Mouse (Mus musculus): Measurements from ENCODE around the gene Dennd5a. TPM values are rescaled to one million over a fixed set of nuclear protein-coding genes. Genes with fewer than 3 reads are reported as not detected.
"Not testable (repeated sequence)": the region's sequence is repeated elsewhere in the genome, so short reads cannot be mapped to it uniquely, and the experiment has no call there.

Gene Dennd5a
- polyA plus RNA-seq, 1 experiment from 2014 or later = 48.4 TPM

GRCm38 (mm10) chr7:109986133-109986669, 25.9 kb upstream of the Dennd5a start:
- H3K4me3 ChIP-seq (replicated peaks) = peak overlapping the region; percentile 55
- no peaks in the 10 kb centered on the region for H3K27me3 ChIP-seq
- peak; percentile 98 for ATAC-seq (ENCODE audit: insufficient number of reproducible peaks, insufficient read depth, low FRiP score, low TSS enrichment, low read depth)
- peak overlapping the region; percentile 91 for H3K27ac ChIP-seq
- H3K9me3 ChIP-seq = no peaks in the 10 kb centered on the region
- peak overlapping the region; percentile 82 for H3K4me2 ChIP-seq
- WGBS = under 1% methylated on average over 43 of the region's 43 CpGs
- H3K4me1 ChIP-seq (replicated peaks) = peaks cover 8% of the 10 kb centered on the region
- peaks cover 24% of the 10 kb centered on the region for H3K36me3 ChIP-seq
- H3K9ac ChIP-seq (replicated peaks) = peak overlapping the region; percentile 68

DNA sequence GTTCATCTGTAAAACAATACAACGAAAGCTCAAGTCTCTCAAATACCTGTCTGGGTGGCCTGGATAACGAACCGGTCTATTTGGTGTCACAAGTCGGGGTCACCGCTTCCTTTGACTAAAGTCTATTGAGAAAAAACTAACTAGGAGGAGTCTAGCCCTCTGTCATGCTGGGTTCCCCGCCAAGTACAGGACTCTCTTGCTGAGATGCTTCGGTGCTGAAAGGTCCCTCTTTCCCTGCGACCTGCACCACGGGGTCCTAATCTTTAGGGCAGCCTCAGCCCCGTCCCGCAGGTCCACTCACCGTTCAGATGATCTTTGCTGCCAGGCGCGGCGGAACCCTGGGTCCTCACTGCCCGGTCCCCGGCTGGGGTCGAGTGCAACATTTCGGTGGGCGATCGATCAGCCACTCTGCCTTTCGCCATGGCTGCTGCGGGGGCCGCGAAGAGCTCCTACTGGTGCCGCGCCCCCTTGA, 25.4 kb upstream of the Dennd5a start:
- under 1% methylated on average over 27 of the region's 27 CpGs for WGBS
- Histone ChIP-seq H3K4me1 (replicated peaks) (peaks cover 8% of the 10 kb centered on the region), H3K4me3 (replicated peaks) (peak overlapping the region; percentile 55), H3K4me2 (peak overlapping the region; percentile 82), H3K27me3 (no peaks in the 10 kb centered on the region), H3K9ac (replicated peaks) (peak overlapping the region; percentile 68), H3K9me3 (no peaks in the 10 kb centered on the region), H3K27ac (peak overlapping the region; percentile 24; the same call in 1 of the 2 replicates), H3K36me3 (peaks cover 26% of the 10 kb centered on the region)
- peak; percentile 59; the same call in 1 of the 2 replicates for ATAC-seq (ENCODE audit: insufficient number of reproducible peaks, insufficient read depth, low FRiP score, low TSS enrichment, low read depth)

DNA sequence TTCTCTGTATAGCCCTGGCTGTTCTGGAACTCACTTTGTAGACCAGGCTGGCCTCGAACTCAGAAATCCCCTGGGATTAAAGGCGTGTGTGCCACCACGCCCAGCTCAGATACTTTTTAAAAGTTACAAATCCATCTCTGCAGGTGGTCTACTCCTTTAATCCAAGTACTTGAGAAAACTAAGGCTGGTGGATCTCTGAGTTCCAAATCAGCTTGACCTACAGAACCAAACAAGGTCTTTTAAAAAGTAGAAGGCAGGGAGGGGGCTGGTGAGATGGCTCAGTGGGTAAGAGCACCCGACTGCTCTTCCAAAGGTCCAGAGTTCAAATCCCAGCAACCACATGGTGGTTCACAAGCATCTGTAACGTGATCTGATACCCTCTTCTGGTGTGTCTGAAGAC, 24.3 kb upstream of the Dennd5a start:
- Histone ChIP-seq H3K4me3 (replicated peaks) (peak overlapping the region; percentile 55; the same call in 1 of the 2 replicates), H3K36me3 (peaks cover 37% of the 10 kb centered on the region), H3K4me2 (peak overlapping the region; percentile 82)
- not testable (repeated sequence) for H3K9ac ChIP-seq (replicated peaks); H3K27ac ChIP-seq; ATAC-seq (ENCODE audit: insufficient number of reproducible peaks, insufficient read depth, low FRiP score, low TSS enrichment, low read depth); H3K9me3 ChIP-seq; H3K4me1 ChIP-seq (replicated peaks); H3K27me3 ChIP-seq
- 76% methylated on average over 5 of the region's 5 CpGs for WGBS

DNA sequence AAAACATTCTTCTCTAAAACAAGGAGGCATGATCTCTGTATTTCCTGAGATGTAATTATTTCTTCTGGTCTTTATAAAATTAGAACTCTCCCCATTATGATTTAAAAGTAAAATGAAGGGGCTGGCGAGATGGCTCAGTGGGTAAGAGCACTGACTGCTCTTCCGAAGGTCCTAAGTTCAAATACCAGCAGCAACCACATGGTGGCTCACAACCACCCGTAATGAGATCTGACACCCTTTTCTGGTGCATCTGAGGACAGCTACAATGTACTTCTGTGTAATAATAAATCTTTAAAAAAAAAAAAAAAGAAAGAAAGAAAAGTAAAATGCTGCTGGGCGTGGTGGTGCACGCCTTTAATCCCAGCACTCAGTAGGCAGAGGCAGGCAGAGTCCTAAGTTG, 16.9 kb upstream of the Dennd5a start:
- WGBS = 68% methylated on average over 5 of the region's 5 CpGs

DNA sequence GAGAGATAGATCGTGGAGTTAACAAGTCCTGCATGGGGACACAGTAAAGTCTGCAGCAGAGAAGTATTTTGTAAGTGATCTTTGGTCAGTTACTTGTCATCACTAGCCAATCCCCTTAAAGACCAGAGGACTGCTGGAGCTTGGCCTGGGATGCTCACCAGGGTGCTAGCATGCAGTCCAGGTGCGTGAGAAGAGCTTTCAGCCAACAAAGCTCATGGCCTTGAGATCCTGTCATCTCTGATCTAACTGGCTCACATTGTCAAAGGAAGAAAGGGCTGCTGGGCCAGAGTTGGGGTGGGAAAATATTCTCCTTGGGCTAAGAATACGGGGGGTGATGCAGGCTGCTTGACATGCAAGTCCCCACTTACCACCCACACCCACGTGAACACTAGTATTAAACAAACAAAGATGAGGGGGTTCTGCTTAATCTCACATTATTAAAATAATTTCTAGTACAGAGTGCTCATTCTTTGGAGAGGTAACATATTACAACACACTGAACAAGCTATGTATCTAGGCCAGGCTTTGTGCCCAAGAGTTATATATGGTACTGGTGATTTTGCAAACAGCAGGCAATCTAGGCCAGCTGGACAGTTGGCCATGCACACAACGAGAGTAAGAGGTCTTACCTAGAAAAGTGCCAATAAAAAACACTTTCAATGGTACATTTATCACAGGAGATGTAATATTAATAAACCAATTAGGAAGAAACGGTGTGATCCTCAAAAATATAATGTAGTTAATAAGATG, 15.9 kb upstream of the Dennd5a start:
- no peak overlapping the region for H3K9ac ChIP-seq (replicated peaks)
- H3K36me3 ChIP-seq = peaks cover 60% of the 10 kb centered on the region
- H3K4me1 ChIP-seq (replicated peaks) = peaks cover 5% of the 10 kb centered on the region; the same call in 1 of the 2 replicates
- H3K4me3 ChIP-seq (replicated peaks) = no peak overlapping the region
- WGBS = 93% methylated on average over 6 of the region's 6 CpGs
- H3K9me3 ChIP-seq = no peaks in the 10 kb centered on the region
- no peak overlapping the region for H3K27ac ChIP-seq
- no peak overlapping the region for H3K4me2 ChIP-seq
- no peaks in the 10 kb centered on the region for H3K27me3 ChIP-seq
- ATAC-seq (ENCODE audit: insufficient number of reproducible peaks, insufficient read depth, low FRiP score, low TSS enrichment, low read depth) = no peak

More for the DNA sequence above, 16.9 kb upstream of the Dennd5a start:
- H3K27ac ChIP-seq; H3K9me3 ChIP-seq; H3K9ac ChIP-seq (replicated peaks); H3K27me3 ChIP-seq; H3K4me3 ChIP-seq (replicated peaks); H3K4me1 ChIP-seq (replicated peaks); ATAC-seq (ENCODE audit: insufficient number of reproducible peaks, insufficient read depth, low FRiP score, low TSS enrichment, low read depth); H3K4me2 ChIP-seq: not testable (repeated sequence)
- peaks cover 69% of the 10 kb centered on the region for H3K36me3 ChIP-seq

GRCm38 (mm10) chr7:109969542-109969941, 9.3 kb upstream of the Dennd5a start:
- Histone ChIP-seq H3K4me2 (no peak overlapping the region), H3K4me1 (replicated peaks) (peaks cover 23% of the 10 kb centered on the region; the same call in 1 of the 2 replicates), H3K9me3 (peaks cover 4% of the 10 kb centered on the region; the same call in 1 of the 2 replicates), H3K36me3 (peaks cover 6% of the 10 kb centered on the region), H3K27ac (peak overlapping the region; percentile 62), H3K9ac (replicated peaks) (no peak overlapping the region), H3K4me3 (replicated peaks) (no peak overlapping the region), H3K27me3 (no peaks in the 10 kb centered on the region)
- ATAC-seq (ENCODE audit: insufficient number of reproducible peaks, insufficient read depth, low FRiP score, low TSS enrichment, low read depth) = no peak

GRCm38 (mm10) chr7:109968924-109969450, 8.7 kb upstream of the Dennd5a start:
- peak overlapping the region; percentile 62 for H3K27ac ChIP-seq
- 18% methylated on average over 2 of the region's 2 CpGs for WGBS
- peak; percentile 65 for ATAC-seq (ENCODE audit: insufficient number of reproducible peaks, insufficient read depth, low FRiP score, low TSS enrichment, low read depth)

GRCm38 (mm10) chr7:109967805-109968579, 7.7 kb upstream of the Dennd5a start:
- H3K27ac ChIP-seq = no peak overlapping the region
- ATAC-seq (ENCODE audit: insufficient number of reproducible peaks, insufficient read depth, low FRiP score, low TSS enrichment, low read depth) = no peak
- 83% methylated on average over 11 of the region's 11 CpGs for WGBS

More at GRCm38 (mm10) chr7:109968924-109969450, 8.7 kb upstream of the Dennd5a start:
- Histone ChIP-seq H3K4me3 (replicated peaks) (no peak overlapping the region), H3K9ac (replicated peaks) (no peak overlapping the region), H3K4me2 (no peak overlapping the region), H3K27me3 (no peaks in the 10 kb centered on the region), H3K4me1 (replicated peaks) (peaks cover 23% of the 10 kb centered on the region; the same call in 1 of the 2 replicates), H3K9me3 (peaks cover 4% of the 10 kb centered on the region; the same call in 1 of the 2 replicates), H3K36me3 (peaks cover 6% of the 10 kb centered on the region)

DNA sequence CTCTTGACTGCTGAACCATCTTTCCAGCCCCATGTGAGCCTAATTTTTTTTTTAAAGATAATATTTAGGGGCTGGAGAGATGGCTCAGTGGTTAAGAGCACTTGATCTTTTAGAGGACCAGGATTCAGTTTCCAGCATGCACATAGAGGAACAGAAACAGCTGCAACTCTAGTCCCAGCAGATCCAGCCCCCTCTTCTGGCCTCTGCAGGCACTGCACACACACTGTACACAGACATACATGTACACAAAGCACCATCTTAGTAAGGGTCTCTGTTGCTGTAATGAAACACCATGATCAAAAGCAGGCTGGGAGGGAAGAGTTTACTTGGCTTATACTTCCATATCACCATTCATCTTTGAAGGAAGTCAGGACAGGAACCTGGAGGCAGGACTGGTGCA, 5.4 kb upstream of the Dennd5a start:
- no peak for ATAC-seq (ENCODE audit: insufficient number of reproducible peaks, insufficient read depth, low FRiP score, low TSS enrichment, low read depth)

More at GRCm38 (mm10) chr7:109967805-109968579, 7.7 kb upstream of the Dennd5a start:
- H3K9me3 ChIP-seq = peaks cover 4% of the 10 kb centered on the region; the same call in 1 of the 2 replicates
- no peak overlapping the region for H3K9ac ChIP-seq (replicated peaks)
- peaks cover 23% of the 10 kb centered on the region; the same call in 1 of the 2 replicates for H3K4me1 ChIP-seq (replicated peaks)
- peaks cover 5% of the 10 kb centered on the region for H3K36me3 ChIP-seq
- no peak overlapping the region for H3K4me2 ChIP-seq
- H3K4me3 ChIP-seq (replicated peaks) = no peak overlapping the region
- no peaks in the 10 kb centered on the region for H3K27me3 ChIP-seq

DNA sequence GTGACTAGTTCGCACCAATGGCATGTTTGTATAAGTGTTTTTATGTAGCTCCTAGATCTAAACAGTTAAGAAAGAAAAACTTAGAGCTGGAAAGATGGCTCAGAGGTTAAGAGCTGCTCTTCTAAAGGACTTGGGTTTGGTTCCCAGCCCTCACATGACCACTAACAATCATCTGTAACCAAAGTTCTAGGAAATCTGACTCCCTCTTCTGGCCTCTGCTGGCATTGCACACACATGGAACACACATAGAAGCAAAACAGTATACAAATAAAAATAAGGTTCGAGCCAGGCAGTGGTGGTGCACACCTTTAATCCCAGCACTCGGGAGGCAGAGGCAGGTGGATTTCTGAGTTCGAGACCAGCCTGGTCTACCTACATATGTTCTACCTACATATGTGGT, 3.4 kb upstream of the Dennd5a start:
- no peak for ATAC-seq (ENCODE audit: insufficient number of reproducible peaks, insufficient read depth, low FRiP score, low TSS enrichment, low read depth)
- no peaks in the 10 kb centered on the region for H3K27me3 ChIP-seq
- WGBS = 91% methylated on average over 4 of the region's 4 CpGs

More for the DNA sequence above, 5.4 kb upstream of the Dennd5a start:
- Histone ChIP-seq H3K4me1 (replicated peaks) (peaks cover 25% of the 10 kb centered on the region), H3K4me3 (replicated peaks) (no peak overlapping the region), H3K4me2 (no peak overlapping the region), H3K27ac (no peak overlapping the region), H3K9ac (replicated peaks) (no peak overlapping the region), H3K9me3 (peaks cover 4% of the 10 kb centered on the region; the same call in 1 of the 2 replicates), H3K27me3 (no peaks in the 10 kb centered on the region), H3K36me3 (no peaks in the 10 kb centered on the region)

More for the DNA sequence above, 3.4 kb upstream of the Dennd5a start:
- Histone ChIP-seq H3K27ac (no peak overlapping the region), H3K4me3 (replicated peaks) (no peak overlapping the region), H3K9me3 (peaks cover 4% of the 10 kb centered on the region; the same call in 1 of the 2 replicates), H3K9ac (replicated peaks) (no peak overlapping the region), H3K4me1 (replicated peaks) (peaks cover 23% of the 10 kb centered on the region), H3K36me3 (no peaks in the 10 kb centered on the region), H3K4me2 (no peak overlapping the region)
